Mouse (Mus musculus) midbrain, embryonic 10.5 days (tissue): ENCODE measurements around the gene Npy4r. TPM values are rescaled to one million over a fixed set of nuclear protein-coding genes. Genes with fewer than 3 reads are reported as not detected.
A peak's percentile ranks its signal among the peaks of the same experiment; 100 is the strongest.

Experiments
- DNase-seq: peaks from one replicate; pipeline ENCODE4 v3.0.0-alpha.2; 2017; ENCODE audit warnings: low spot score
- H3K27ac ChIP-seq: fragments of 300-500 bp; sonication (generic); replicated peaks from 2 replicates; pipeline ENCODE4 v1.5.1; 2016; ENCODE audit warnings: mild to moderate bottlenecking
- H3K27me3 ChIP-seq: fragments of 300-500 bp; sonication (generic); 2 replicates; pipeline ENCODE4 v1.6.1; 2016; ENCODE audit warnings: low read depth, mild to moderate bottlenecking; ENCODE audit not compliant: poor library complexity, severe bottlenecking
- H3K36me3 ChIP-seq: fragments of 300-500 bp; sonication (generic); 2 replicates; pipeline ENCODE4 v1.6.1; 2016; ENCODE audit warnings: mild to moderate bottlenecking, moderate library complexity
- H3K4me1 ChIP-seq: fragments of 300-500 bp; sonication (generic); 2 replicates; pipeline ENCODE4 v1.6.1; 2016
- H3K4me3 ChIP-seq: fragments of 300-500 bp; sonication (generic); 2 replicates; pipeline ENCODE4 v1.5.1; 2016; ENCODE audit warnings: mild to moderate bottlenecking, moderate library complexity
- H3K9me3 ChIP-seq: fragments of 300-500 bp; sonication (generic); replicated peaks from 2 replicates; pipeline ENCODE4 v1.6.1; 2016; ENCODE audit warnings: mild to moderate bottlenecking
- WGBS: fragments of 180-500 bp; shearing (Covaris S2); methylation state at CpG from one replicate; pipeline ENCODE4 v1.1.7; 2016; 5-methylcytosine and 5-hydroxymethylcytosine counted together
- polyA plus RNA-seq: library from polyadenylated mRNA; unstranded; fragments of >200 nt; fragmentation: Nextera tagmentation; extraction: Ambion mirVana; gene quantifications from 2 replicates; pipeline ENCODE4 v1.2.1, GENCODE M21; 2016

The Npy4r gene
- polyA plus RNA-seq, 1 experiment from 2014 or later, result not detected

- 63% methylated on average over 11 of the region's 12 CpGs for WGBS
- Histone ChIP-seq H3K27ac (no peak overlapping the region), H3K27me3 (no peaks in the 10 kb centered on the region), H3K9me3 (no peaks in the 10 kb centered on the region), H3K36me3 (no peaks in the 10 kb centered on the region), H3K4me3 (no peak overlapping the region), H3K4me1 (0 out of 2 replicates have a peak, but pooled peaks cover 3% of the 10 kb centered on the region)
- DNase-seq, result peak; percentile 20
These were observed 45.8 kb downstream of the Npy4r start for GRCm38 (mm10) chr14:34106389-34107062.

GRCm38 (mm10) chr14:34104892-34105291 is 47.4 kb downstream of the Npy4r start:
- Histone ChIP-seq H3K36me3 (no peaks in the 10 kb centered on the region), H3K9me3 (no peaks in the 10 kb centered on the region), H3K27ac (no peak overlapping the region), H3K27me3 (no peaks in the 10 kb centered on the region), H3K4me3 (no peak overlapping the region), H3K4me1 (0 out of 2 replicates have a peak, but pooled peaks cover 3% of the 10 kb centered on the region)
- peak; percentile 63 for DNase-seq
- 31% methylated on average over 8 of the region's 8 CpGs for WGBS

- H3K9me3 ChIP-seq, result no peaks in the 10 kb centered on the region
- H3K36me3 ChIP-seq, result no peaks in the 10 kb centered on the region
- H3K27ac ChIP-seq, result no peak overlapping the region
- no peaks in the 10 kb centered on the region for H3K27me3 ChIP-seq
- H3K4me1 ChIP-seq, result 0 out of 2 replicates have a peak, but pooled peaks cover 3% of the 10 kb centered on the region
- DNase-seq, result no peak
- 85% methylated on average over 3 of the region's 3 CpGs for WGBS
- H3K4me3 ChIP-seq, result no peak overlapping the region
These were observed 48.4 kb downstream of the Npy4r start for GRCm38 (mm10) chr14:34103855-34104254.

DNA sequence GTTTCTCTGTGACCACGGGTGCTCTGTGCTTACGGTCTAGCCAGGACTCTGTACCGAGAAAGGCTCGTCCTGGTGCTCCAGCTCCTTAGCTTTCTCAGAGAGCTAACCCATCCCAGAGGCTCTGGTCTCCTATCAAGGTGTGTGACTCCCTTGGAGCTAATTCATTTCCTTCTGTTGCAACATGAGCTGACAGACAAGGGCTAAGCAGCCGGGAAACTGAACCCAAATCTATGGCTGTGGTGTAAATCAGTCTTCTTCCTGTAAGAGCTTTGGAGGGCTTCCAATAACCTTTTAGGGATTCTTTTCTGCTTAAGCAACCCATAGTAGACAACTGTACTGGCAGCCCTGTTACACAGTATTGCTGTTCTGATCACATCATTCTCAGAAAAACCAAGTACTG is 49.7 kb downstream of the Npy4r start, which contains the start of gene A630023A22Rik:
Gene A630023A22Rik (minus strand): TSS at position 154 of the 400 bp plus-strand sequence.
- 0 out of 2 replicates have a peak, but pooled peaks cover 3% of the 10 kb centered on the region for H3K4me1 ChIP-seq
- H3K4me3 ChIP-seq, result no peak within 1 kb of the TSS
- H3K27ac ChIP-seq, result no peak within 1 kb of the TSS
- H3K9me3 ChIP-seq, result no peaks in the 10 kb centered on the region
- no peak for DNase-seq
- no peaks in the 10 kb centered on the region for H3K36me3 ChIP-seq
- 86% methylated on average over 5 of the region's 5 CpGs for WGBS
- H3K27me3 ChIP-seq, result no peaks in the 10 kb centered on the region

DNA sequence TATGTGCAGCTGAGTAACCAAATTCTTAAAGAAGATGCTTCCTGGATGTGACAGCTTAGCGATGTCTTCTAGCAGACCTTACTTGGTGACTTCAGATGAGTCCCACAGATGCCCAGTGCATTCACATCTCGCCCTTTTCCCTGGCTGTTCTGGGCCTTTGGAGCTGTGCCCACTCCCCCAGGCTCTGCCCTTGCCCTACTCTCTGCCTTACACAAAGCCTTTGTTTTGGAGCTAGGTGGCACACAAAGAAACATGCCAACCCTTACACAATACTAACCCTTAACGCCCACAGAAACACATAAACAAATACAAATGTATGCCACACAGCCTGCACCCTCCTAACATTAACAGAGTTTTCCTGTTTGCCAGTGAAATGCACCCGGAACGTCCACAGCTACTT is 56.1 kb downstream of the Npy4r start:
- H3K36me3 ChIP-seq, result no peaks in the 10 kb centered on the region
- no peak overlapping the region for H3K4me3 ChIP-seq
- H3K4me1 ChIP-seq, result no peaks in the 10 kb centered on the region
- H3K27ac ChIP-seq, result no peak overlapping the region
- WGBS, result 84% methylated on average over 5 of the region's 5 CpGs
- H3K9me3 ChIP-seq, result no peaks in the 10 kb centered on the region
- no peak for DNase-seq
- H3K27me3 ChIP-seq, result no peaks in the 10 kb centered on the region

Other genes starting within 250 kb of the Npy4r start
- gene Gdf10, start 228.9 kb downstream of the Npy4r start, polyA plus RNA-seq, result 1.5 and 1.8 TPM in 2 replicates
- not detected in 2 replicates for gene Gdf2, start 211.4 kb downstream of the Npy4r start, polyA plus RNA-seq
- gene Rbp3, start 198.5 kb downstream of the Npy4r start, polyA plus RNA-seq, result 0.07 TPM in 2 replicates
- 0.06 and 0.09 TPM in 2 replicates for gene Zfp488, start 173.7 kb downstream of the Npy4r start, polyA plus RNA-seq
- gene Gm30083, start 137.3 kb downstream of the Npy4r start, polyA plus RNA-seq, result not detected in 2 replicates
- gene Gm5460, start 135.7 kb downstream of the Npy4r start, polyA plus RNA-seq, result not detected in 2 replicates
- gene Antxrl, start 99.8 kb downstream of the Npy4r start, polyA plus RNA-seq, result not detected in 2 replicates
- gene Anxa8, start 66.5 kb downstream of the Npy4r start, polyA plus RNA-seq, result 0.47 and 0.91 TPM in 2 replicates
- gene A630023A22Rik, start 49.7 kb downstream of the Npy4r start, polyA plus RNA-seq, result not detected in 2 replicates
- gene Gprin2, start 49.2 kb upstream of the Npy4r start, polyA plus RNA-seq, result 0.35 and 1.9 TPM in 2 replicates
- 0.11 and 0.37 TPM in 2 replicates for gene Syt15, start 67.1 kb upstream of the Npy4r start, polyA plus RNA-seq
- gene Shld2, start 158.0 kb upstream of the Npy4r start, polyA plus RNA-seq, result 6.6 and 7.1 TPM in 2 replicates
- gene Glud1, start 158.2 kb upstream of the Npy4r start, polyA plus RNA-seq, result 75.5 and 79.6 TPM in 2 replicates
- not detected in 2 replicates for gene Fam25c, start 202.9 kb upstream of the Npy4r start, polyA plus RNA-seq
- gene Sncg, start 222.3 kb upstream of the Npy4r start, polyA plus RNA-seq, result 30.8 and 56.1 TPM in 2 replicates
- gene Mmrn2, start 223.0 kb upstream of the Npy4r start, polyA plus RNA-seq, result 6.3 and 8.2 TPM in 2 replicates